Mouse (Mus musculus): ENCODE results near the gene Babam2.
"Not testable (repeated sequence)": the region's sequence is repeated elsewhere in the genome, so short reads cannot be mapped to it uniquely, and the experiment has no call there.

Gene Babam2

GRCm38 (mm10) chr5:31823673-31824072 lies 126.2 kb downstream of the Babam2 start:
- in situ Hi-C loops (cut with MboI; ENCODE audit: unreplicated experiment in 2 of 2) = no loop called here

DNA sequence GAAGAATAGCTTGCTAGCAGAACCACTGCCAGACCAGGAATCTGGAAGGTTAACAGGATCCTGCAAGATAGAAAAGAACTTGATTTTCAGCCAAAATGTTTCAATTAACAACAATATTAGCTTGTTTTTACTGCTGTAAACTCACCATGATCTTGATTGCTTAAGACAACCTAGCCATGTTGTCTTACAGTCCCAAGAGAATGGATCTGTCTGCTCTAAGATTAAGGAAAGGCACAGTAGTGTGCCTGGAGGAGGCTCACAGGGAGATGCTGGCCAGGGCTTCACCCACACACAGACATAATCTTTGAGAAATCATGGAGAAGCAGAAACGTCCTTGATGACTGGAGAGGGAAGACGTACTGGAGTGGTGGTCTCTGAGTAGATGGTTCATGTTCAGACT lies 126.6 kb downstream of the Babam2 start:
- in situ Hi-C loops (cut with MboI; ENCODE audit: unreplicated experiment in 2 of 2) = no loop called here

GRCm38 (mm10) chr5:31827304-31827703 lies 129.8 kb downstream of the Babam2 start:
- in situ Hi-C loops (cut with MboI; ENCODE audit: unreplicated experiment in 2 of 2) = no loop called here

- in situ Hi-C loops (cut with MboI; ENCODE audit: unreplicated experiment in 2 of 2) = no loop called here
Measured at GRCm38 (mm10) chr5:31827896-31828295, 130.4 kb downstream of the Babam2 start.

DNA sequence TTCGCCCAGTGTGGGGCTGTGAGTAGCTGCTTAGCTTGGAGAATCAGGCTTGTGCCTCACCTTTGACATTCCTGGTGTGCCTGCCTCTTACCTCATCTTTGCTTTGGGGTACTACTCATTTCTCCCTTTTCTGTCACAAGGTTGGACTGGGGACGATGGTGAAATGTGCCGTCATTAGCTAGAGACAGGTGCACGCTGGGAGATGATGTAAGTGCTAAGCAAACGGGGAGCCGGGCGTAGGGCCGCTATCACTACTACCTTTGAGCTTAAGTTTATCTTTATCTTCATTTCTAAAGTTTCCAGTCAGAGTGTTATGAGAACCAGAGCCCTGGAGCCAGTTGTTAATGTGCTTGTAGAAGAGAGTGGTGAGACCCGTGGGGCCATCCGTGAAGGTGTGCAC lies 131.3 kb downstream of the Babam2 start:
- in situ Hi-C loops (cut with MboI; ENCODE audit: unreplicated experiment in 2 of 2) = no loop called here

DNA sequence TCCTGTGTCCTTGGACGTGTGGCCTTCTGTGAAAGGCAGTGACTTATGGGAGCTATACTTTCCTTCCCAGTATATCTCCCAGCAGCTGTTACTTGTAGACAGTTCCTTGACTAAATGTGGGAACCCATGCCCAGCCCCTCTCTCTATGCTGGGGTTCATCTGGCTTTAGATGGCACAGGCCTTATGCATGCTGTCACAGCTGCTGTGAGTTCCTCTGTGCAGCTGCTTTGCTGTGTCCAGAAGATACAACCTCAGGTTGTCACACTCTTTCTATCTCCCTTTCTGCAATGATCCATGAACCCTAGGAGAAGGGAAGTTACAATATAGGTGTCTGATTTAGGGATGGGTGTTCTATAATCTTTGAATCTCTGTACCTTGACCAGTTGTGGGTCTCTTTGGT lies 132.1 kb downstream of the Babam2 start:
- in situ Hi-C loops (cut with MboI; ENCODE audit: unreplicated experiment in 2 of 2) = no loop called here

- in situ Hi-C loops (cut with MboI; ENCODE audit: unreplicated experiment in 2 of 2) = no loop called here
Measured at GRCm38 (mm10) chr5:31831587-31831986, 134.1 kb downstream of the Babam2 start.

GRCm38 (mm10) chr5:31835691-31836090 lies 138.2 kb downstream of the Babam2 start:
- in situ Hi-C loops (cut with MboI; ENCODE audit: unreplicated experiment in 2 of 2) = no loop called here

DNA sequence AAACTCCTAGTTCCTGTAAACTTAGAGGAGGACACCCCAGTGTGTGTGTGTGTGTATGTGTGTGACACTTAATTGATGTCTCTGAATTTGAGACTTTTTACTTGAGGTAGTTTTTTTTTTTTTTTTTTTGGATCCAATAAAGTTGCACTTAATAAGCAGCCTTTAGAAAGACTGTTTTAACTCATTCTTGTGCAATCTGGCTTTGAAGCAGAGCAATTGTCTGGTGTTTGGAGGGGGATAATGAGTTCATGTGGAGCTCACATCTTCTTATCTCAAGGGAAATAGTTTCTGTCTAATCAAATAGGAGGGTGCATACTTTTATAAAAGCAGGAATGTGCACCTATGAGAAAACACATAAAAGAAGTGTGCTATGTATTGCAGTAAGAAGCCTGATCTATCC lies 142.5 kb downstream of the Babam2 start:
- in situ Hi-C loops (cut with MboI; ENCODE audit: unreplicated experiment in 2 of 2) = no loop called here

GRCm38 (mm10) chr5:31840406-31840805 lies 142.9 kb downstream of the Babam2 start:
- in situ Hi-C loops (cut with MboI; ENCODE audit: unreplicated experiment in 2 of 2) = no loop called here

- in situ Hi-C loops (cut with MboI; ENCODE audit: unreplicated experiment in 2 of 2) = no loop called here
Measured at GRCm38 (mm10) chr5:31844856-31845255, 147.4 kb downstream of the Babam2 start.

DNA sequence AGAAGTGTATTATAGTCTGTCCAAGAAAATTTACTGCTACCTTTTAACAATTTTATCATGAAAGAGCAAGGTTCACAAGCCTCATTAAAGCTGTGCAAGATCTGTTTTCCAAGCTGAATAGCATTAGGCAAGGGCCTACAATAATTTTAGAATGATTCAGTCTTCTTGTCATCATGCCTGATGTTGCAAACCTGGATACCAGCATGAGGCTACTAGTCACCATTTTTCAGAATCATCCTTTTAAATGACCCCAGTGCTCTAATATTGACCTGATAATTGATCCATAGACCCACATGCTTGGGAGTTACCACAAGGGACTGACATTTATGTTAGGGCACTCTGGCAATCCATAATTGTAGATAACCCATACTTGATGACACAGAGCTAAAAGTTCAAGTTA lies 149.5 kb downstream of the Babam2 start:
- in situ Hi-C loops (cut with MboI; ENCODE audit: unreplicated experiment in 2 of 2) = no loop called here

DNA sequence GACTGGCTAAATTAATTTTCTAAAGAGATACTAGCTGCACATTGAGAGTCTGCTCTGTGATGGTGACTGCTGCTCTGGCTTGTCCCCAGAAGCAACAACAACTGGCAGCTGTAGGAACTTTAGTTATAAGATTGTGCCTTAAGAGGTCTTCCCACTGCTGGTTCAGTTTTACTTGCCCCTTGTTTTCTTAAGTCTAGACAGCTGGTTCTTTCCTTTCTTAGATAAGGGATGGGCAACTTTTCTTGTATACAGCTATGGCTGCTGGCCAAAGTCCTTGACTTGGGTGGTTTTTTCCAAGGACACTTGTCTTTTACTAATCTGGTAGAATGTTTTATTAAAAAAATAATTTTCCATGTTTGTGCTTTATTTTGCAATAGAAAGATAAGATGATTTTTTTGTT lies 151.5 kb downstream of the Babam2 start:
- in situ Hi-C loops (cut with MboI; ENCODE audit: unreplicated experiment in 2 of 2) = no loop called here

GRCm38 (mm10) chr5:31852786-31853185 lies 155.3 kb downstream of the Babam2 start:
- in situ Hi-C loops (cut with MboI; ENCODE audit: unreplicated experiment in 2 of 2) = no loop called here

DNA sequence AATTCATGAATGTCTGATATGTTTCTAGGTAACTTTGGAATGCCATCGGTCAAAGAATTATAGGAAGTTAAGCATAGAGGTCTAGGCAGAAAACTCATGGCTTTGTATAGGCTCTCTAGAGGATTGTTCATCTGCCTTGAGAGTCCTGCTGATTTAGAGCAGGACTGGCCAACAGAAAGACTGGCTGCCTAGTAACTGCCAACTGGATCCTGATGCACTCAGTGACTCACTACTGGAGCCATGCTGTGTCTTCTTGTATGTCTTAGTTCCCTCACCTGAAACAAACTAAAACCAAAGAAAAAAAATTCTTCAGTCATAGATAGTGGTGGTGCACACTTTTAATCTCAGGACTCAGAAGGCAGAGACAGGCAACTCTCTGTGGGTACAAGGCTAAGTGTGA lies 156.3 kb downstream of the Babam2 start:
- in situ Hi-C loops (cut with MboI; ENCODE audit: unreplicated experiment in 2 of 2) = no loop called here

- in situ Hi-C loops (cut with MboI; ENCODE audit: unreplicated experiment in 2 of 2) = not testable (repeated sequence)
Measured at GRCm38 (mm10) chr5:31858877-31859276, 161.4 kb downstream of the Babam2 start.

- in situ Hi-C loops (cut with MboI; ENCODE audit: unreplicated experiment in 2 of 2) = no loop called here
Measured at GRCm38 (mm10) chr5:31860426-31860825, 162.9 kb downstream of the Babam2 start.

DNA sequence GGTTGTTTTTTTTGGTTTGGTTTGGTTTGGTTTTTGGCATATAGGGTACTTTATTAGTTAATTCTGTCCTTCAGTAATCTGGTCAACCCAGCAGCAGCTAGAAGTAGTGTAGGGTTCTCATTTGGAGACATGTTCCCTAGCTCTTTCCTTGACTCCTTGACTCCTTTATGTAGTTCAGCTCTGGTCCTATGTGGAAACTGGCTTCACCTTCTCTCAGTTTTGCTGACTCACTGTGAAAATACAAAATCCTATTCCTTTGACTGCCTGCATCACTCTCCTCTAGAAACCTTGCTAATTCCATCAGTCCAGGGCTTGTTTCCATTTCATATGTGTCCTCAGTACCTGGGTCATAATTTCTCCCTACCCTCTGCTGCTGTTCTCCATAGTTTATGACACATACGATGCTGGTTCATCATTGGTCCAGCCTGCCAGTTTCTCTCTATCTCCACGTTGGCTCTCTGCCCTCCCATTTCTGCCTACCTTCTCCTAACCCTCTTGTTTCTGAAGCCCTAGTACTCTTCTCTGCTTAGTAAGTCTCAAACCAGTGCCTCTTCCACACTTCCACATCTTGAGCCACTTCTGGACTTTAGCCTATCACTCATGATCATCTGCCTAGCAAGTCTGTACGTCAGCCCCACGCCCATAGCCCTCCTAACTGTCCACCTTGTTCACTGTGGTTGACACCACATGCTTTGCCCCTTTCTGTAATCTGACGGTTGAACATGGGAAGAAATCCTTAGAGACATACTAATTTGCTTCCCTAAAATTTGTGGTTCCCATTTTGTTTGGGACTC lies 163.5 kb downstream of the Babam2 start:
- in situ Hi-C loops (cut with MboI; ENCODE audit: unreplicated experiment in 2 of 2) = no loop called here

DNA sequence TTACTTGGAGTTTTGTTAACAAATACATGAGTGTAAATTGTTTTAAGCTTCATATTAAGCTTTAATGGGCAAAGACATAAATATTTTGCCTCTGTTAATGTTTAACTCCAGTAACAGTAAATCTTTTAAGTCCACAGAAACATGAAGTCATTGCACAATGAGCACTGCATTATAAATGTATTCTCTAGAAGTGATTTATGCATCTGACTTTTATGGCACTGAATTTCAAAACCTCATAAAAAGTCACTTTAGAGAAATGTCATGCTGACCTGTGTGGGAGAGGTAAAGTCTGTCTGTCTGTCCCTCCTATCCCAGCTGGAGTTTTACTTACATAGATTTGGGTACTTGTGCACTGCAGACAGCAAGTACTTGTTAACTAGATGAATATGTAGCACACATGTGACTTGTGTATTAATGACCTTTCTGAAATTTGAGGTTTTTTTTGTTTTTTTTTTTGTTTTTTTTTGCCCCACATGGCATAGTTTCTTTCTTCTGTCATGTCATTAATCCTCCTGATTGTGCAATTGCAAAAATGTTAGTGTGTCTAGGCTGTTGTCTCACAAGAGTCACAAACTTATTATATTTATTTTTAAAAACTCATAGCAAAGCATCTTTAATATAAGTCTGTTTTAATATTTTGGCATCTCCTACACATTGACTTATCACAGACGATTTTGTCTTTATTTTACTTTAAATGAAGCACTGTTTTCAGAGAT lies 165.4 kb downstream of the Babam2 start:
- in situ Hi-C loops (cut with MboI; ENCODE audit: unreplicated experiment in 2 of 2) = no loop called here

DNA sequence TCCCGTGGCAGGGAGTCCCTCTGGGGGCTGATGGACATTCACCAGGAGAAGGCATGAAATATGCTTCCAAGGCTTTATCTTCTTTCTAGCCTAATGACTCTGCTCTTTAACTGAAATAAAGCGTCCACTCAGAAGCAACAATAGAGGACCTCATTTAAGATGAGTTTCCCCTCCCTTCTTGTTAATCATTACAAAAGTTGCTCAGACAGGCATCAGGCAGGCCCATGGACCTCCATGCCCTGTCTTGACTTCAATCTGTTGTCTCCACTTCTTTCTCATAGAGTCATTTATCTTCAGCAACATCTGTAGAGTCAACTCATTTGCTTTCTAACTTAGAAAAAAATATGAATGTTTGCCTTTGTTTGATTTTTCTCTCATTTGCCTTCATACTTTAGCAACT lies 166.6 kb downstream of the Babam2 start:
- in situ Hi-C loops (cut with MboI; ENCODE audit: unreplicated experiment in 2 of 2) = no loop called here

DNA sequence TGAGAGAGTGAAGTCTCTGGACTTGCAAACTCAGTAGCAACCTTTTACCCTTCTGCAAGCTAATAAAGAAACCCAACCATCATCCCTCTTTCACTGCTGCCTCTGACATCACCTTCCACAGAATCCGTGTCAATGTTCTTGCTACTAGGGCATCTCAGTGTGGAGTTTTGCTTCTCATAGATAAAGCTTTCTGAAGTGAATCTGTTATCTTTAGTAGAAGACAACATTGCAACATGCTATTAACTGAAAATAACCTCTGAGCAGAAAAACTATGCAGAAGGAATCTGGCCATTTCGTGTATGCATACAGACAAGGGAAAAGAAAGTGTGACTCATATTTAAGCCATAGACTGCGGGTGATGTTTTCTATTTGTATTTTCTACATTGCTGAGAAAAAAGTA lies 168.6 kb downstream of the Babam2 start:
- in situ Hi-C loops (cut with MboI; ENCODE audit: unreplicated experiment in 2 of 2) = no loop called here

GRCm38 (mm10) chr5:31870856-31871520 lies 173.5 kb downstream of the Babam2 start:
- in situ Hi-C loops (cut with MboI; ENCODE audit: unreplicated experiment in 2 of 2) = no loop called here
